Mouse (Mus musculus) liver, embryonic 15.5 days (tissue): ENCODE results near the gene Cd244a. TPM values are rescaled to one million over a fixed set of nuclear protein-coding genes. Genes with fewer than 3 reads are reported as not detected.
A peak's percentile ranks its signal among the peaks of the same experiment; 100 is the strongest.

Source experiments
- ATAC-seq: fragments of 200-750 bp; cut with Nextera tagmentation; 2 replicates; pipeline ENCODE4 v1.8.0; 2017; ENCODE audit warnings: moderate number of reproducible peaks, mild to moderate bottlenecking, moderate library complexity; ENCODE audit not compliant: insufficient read depth
- H3K27ac ChIP-seq: fragments of 300-500 bp; sonication (generic); replicated peaks from 2 replicates; pipeline ENCODE4 v1.5.1; 2015; ENCODE audit warnings: mild to moderate bottlenecking, inconsistent platforms
- H3K27me3 ChIP-seq: fragments of 300-500 bp; sonication (generic); 2 replicates; pipeline ENCODE4 v1.6.1; 2015; ENCODE audit warnings: mild to moderate bottlenecking, inconsistent platforms
- H3K36me3 ChIP-seq: fragments of 300-500 bp; sonication (generic); replicated peaks from 2 replicates; pipeline ENCODE4 v1.6.1; 2015; ENCODE audit warnings: moderate library complexity, mild to moderate bottlenecking, inconsistent platforms
- H3K4me1 ChIP-seq: fragments of 300-500 bp; sonication (generic); replicated peaks from 2 replicates; pipeline ENCODE4 v1.6.1; 2015; ENCODE audit warnings: inconsistent platforms
- H3K4me2 ChIP-seq: fragments of 300-500 bp; sonication (generic); 2 replicates; pipeline ENCODE4 v1.6.1; 2015; ENCODE audit warnings: moderate library complexity, mild to moderate bottlenecking, inconsistent platforms
- H3K4me3 ChIP-seq: fragments of 300-500 bp; sonication (generic); replicated peaks from 2 replicates; pipeline ENCODE4 v1.5.1; 2015; ENCODE audit warnings: mild to moderate bottlenecking, inconsistent platforms
- H3K9ac ChIP-seq: fragments of 300-500 bp; sonication (generic); 2 replicates; pipeline ENCODE4 v1.6.1; 2015; ENCODE audit warnings: moderate library complexity, mild to moderate bottlenecking, inconsistent platforms
- H3K9me3 ChIP-seq: fragments of 300-500 bp; sonication (generic); replicated peaks from 2 replicates; pipeline ENCODE4 v1.6.1; 2016; ENCODE audit warnings: inconsistent platforms
- WGBS: fragments of 180-500 bp; shearing (Covaris S2); methylation state at CpG from one replicate; pipeline ENCODE4 v1.1.7; 2015; ENCODE audit warnings: mixed read lengths; ENCODE audit not compliant: insufficient replicate concordance; 5-methylcytosine and 5-hydroxymethylcytosine counted together
- polyA plus RNA-seq: library from polyadenylated mRNA; unstranded; fragments of >200 nt; fragmentation: Nextera tagmentation; extraction: Ambion mirVana; gene quantifications from 2 replicates; pipeline ENCODE4 v1.2.1, GENCODE M21; 2015

Cd244a gene
- polyA plus RNA-seq, 1 experiment from 2014 or later, result 0.59 TPM

GRCm38 (mm10) chr1:171553359-171554341 lies 5.3 kb upstream of the Cd244a start:
- Histone ChIP-seq H3K4me2 (no peak overlapping the region), H3K27me3 (no peaks in the 10 kb centered on the region), H3K27ac (no peak overlapping the region), H3K4me3 (no peak overlapping the region), H3K9ac (no peak overlapping the region), H3K36me3 (no peaks in the 10 kb centered on the region), H3K4me1 (no peaks in the 10 kb centered on the region), H3K9me3 (no peaks in the 10 kb centered on the region)
- WGBS, result 65% methylated on average over 11 of the region's 11 CpGs
- no peak for ATAC-seq

- Histone ChIP-seq H3K4me3 (no peak overlapping the region), H3K9me3 (no peaks in the 10 kb centered on the region), H3K36me3 (no peaks in the 10 kb centered on the region), H3K9ac (no peak overlapping the region), H3K27ac (no peak overlapping the region), H3K4me1 (no peaks in the 10 kb centered on the region), H3K4me2 (no peak overlapping the region), H3K27me3 (no peaks in the 10 kb centered on the region)
- ATAC-seq, result no peak
- 72% methylated on average over 2 of the region's 2 CpGs for WGBS
Measured at GRCm38 (mm10) chr1:171556366-171556765, 2.6 kb upstream of the Cd244a start.

- Histone ChIP-seq H3K27me3 (no peaks in the 10 kb centered on the region), H3K36me3 (no peaks in the 10 kb centered on the region), H3K4me3 (no peak overlapping the region), H3K4me1 (no peaks in the 10 kb centered on the region), H3K4me2 (no peak overlapping the region), H3K27ac (no peak overlapping the region), H3K9me3 (no peaks in the 10 kb centered on the region), H3K9ac (no peak overlapping the region)
- no peak for ATAC-seq
- WGBS, result 46% methylated on average over 6 of the region's 6 CpGs
Measured at GRCm38 (mm10) chr1:171558407-171558806, 586 bp upstream of the Cd244a start.

GRCm38 (mm10) chr1:171560262-171560661 lies 1.3 kb downstream of the Cd244a start:
- Histone ChIP-seq H3K4me1 (0 out of 2 replicates have a peak, but pooled peaks cover 3% of the 10 kb centered on the region), H3K9ac (no peak overlapping the region), H3K9me3 (no peaks in the 10 kb centered on the region), H3K4me3 (no peak overlapping the region), H3K27me3 (no peaks in the 10 kb centered on the region), H3K27ac (no peak overlapping the region), H3K4me2 (no peak overlapping the region), H3K36me3 (no peaks in the 10 kb centered on the region)
- 17% methylated on average over 2 of the region's 2 CpGs for WGBS
- no peak for ATAC-seq

- 25% methylated on average over 1 of the region's 1 CpGs for WGBS
- Histone ChIP-seq H3K27me3 (no peaks in the 10 kb centered on the region), H3K36me3 (no peaks in the 10 kb centered on the region), H3K9ac (no peak overlapping the region), H3K4me3 (no peak overlapping the region), H3K4me2 (peak overlapping the region; percentile 25; the same call in 1 of the 2 replicates), H3K27ac (no peak overlapping the region), H3K9me3 (no peaks in the 10 kb centered on the region), H3K4me1 (0 out of 2 replicates have a peak, but pooled peaks cover 3% of the 10 kb centered on the region)
- no peak for ATAC-seq
Measured at GRCm38 (mm10) chr1:171561200-171561599, 2.2 kb downstream of the Cd244a start.

- no peak overlapping the region for H3K27ac ChIP-seq
- H3K27me3 ChIP-seq, result no peaks in the 10 kb centered on the region
- H3K9ac ChIP-seq, result no peak overlapping the region
- no peak for ATAC-seq
- peak overlapping the region; percentile 25; the same call in 1 of the 2 replicates for H3K4me2 ChIP-seq
- no peaks in the 10 kb centered on the region for H3K36me3 ChIP-seq
- no peak overlapping the region for H3K4me3 ChIP-seq
- 11% methylated on average over 8 of the region's 11 CpGs for WGBS
- H3K9me3 ChIP-seq, result no peaks in the 10 kb centered on the region
- 0 out of 2 replicates have a peak, but pooled peaks cover 3% of the 10 kb centered on the region for H3K4me1 ChIP-seq
Measured at GRCm38 (mm10) chr1:171561639-171562225, 2.7 kb downstream of the Cd244a start.

- WGBS, result 41% methylated on average over 2 of the region's 2 CpGs
- Histone ChIP-seq H3K27me3 (no peaks in the 10 kb centered on the region), H3K9me3 (no peaks in the 10 kb centered on the region), H3K4me2 (no peak overlapping the region), H3K9ac (no peak overlapping the region), H3K36me3 (no peaks in the 10 kb centered on the region), H3K4me3 (no peak overlapping the region), H3K4me1 (0 out of 2 replicates have a peak, but pooled peaks cover 3% of the 10 kb centered on the region), H3K27ac (no peak overlapping the region)
- no peak for ATAC-seq
Measured at GRCm38 (mm10) chr1:171563042-171563441, 4.0 kb downstream of the Cd244a start.

GRCm38 (mm10) chr1:171564247-171564646 lies 5.3 kb downstream of the Cd244a start:
- WGBS, result 56% methylated on average over 3 of the region's 3 CpGs
- no peak overlapping the region for H3K4me3 ChIP-seq

GRCm38 (mm10) chr1:171565888-171566287 lies 6.9 kb downstream of the Cd244a start:
- no peaks in the 10 kb centered on the region for H3K36me3 ChIP-seq
- WGBS, result 8% methylated on average over 4 of the region's 4 CpGs
- H3K4me3 ChIP-seq, result no peak overlapping the region
- H3K27me3 ChIP-seq, result no peaks in the 10 kb centered on the region
- ATAC-seq, result no peak
- H3K27ac ChIP-seq, result no peak overlapping the region
- H3K4me1 ChIP-seq, result 0 out of 2 replicates have a peak, but pooled peaks cover 3% of the 10 kb centered on the region
- H3K4me2 ChIP-seq, result no peak overlapping the region
- H3K9me3 ChIP-seq, result no peaks in the 10 kb centered on the region
- H3K9ac ChIP-seq, result no peak overlapping the region

More at GRCm38 (mm10) chr1:171564247-171564646, 5.3 kb downstream of the Cd244a start:
- Histone ChIP-seq H3K9ac (no peak overlapping the region), H3K27ac (no peak overlapping the region), H3K4me1 (0 out of 2 replicates have a peak, but pooled peaks cover 3% of the 10 kb centered on the region), H3K4me2 (no peak overlapping the region), H3K9me3 (no peaks in the 10 kb centered on the region), H3K27me3 (no peaks in the 10 kb centered on the region), H3K36me3 (no peaks in the 10 kb centered on the region)
- peak; percentile 47; the same call in 1 of the 2 replicates for ATAC-seq

- Histone ChIP-seq H3K9ac (no peak overlapping the region), H3K4me2 (no peak overlapping the region), H3K27ac (no peak overlapping the region), H3K4me1 (0 out of 2 replicates have a peak, but pooled peaks cover 3% of the 10 kb centered on the region), H3K9me3 (no peaks in the 10 kb centered on the region), H3K36me3 (no peaks in the 10 kb centered on the region), H3K27me3 (no peaks in the 10 kb centered on the region), H3K4me3 (no peak overlapping the region)
- ATAC-seq, result no peak
- WGBS, result 19% methylated on average over 8 of the region's 8 CpGs
Measured at GRCm38 (mm10) chr1:171566777-171567176, 7.8 kb downstream of the Cd244a start.

GRCm38 (mm10) chr1:171568436-171568835 lies 9.4 kb downstream of the Cd244a start:
- H3K27ac ChIP-seq, result no peak overlapping the region
- H3K27me3 ChIP-seq, result no peaks in the 10 kb centered on the region
- 55% methylated on average over 2 of the region's 2 CpGs for WGBS
- H3K9ac ChIP-seq, result no peak overlapping the region
- H3K36me3 ChIP-seq, result no peaks in the 10 kb centered on the region
- H3K4me3 ChIP-seq, result no peak overlapping the region
- H3K4me1 ChIP-seq, result 0 out of 2 replicates have a peak, but pooled peaks cover 3% of the 10 kb centered on the region
- no peaks in the 10 kb centered on the region for H3K9me3 ChIP-seq
- ATAC-seq, result no peak
- H3K4me2 ChIP-seq, result no peak overlapping the region
